Mouse (Mus musculus): ENCODE measurements at regions not wholly inside any gene's neighbourhood (a gene's known extent, or its start where the extent isn't known, plus 50 kb on each side); places are given as distances from the start of the nearest gene placed in this dataset.

DNA sequence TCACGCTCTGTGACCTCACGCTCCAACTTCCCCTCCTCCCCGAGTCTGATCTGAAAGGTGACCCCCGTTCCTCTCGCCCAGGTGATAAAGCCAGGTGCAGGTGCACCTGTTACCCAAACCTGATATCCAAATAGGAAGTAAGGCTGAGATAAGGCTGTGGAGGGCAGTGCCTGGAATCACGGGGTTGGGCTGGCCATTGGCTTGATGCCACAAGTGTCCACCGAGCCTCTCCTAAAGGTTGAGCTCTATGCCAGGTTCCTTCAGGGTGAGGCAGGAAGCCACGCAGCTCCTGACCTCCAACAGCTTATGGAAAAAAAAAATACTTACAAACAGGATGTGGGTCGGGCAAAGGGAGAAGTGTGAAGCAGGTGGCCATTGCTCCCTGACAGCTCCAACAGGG lies 102.0 kb downstream of the Wdr11 start:
- no peak for TF ChIP-seq POLR2A (IDR thresholded peaks at IDR 0.05; ENCODE audit: borderline replicate concordance, extremely low read depth, low read depth, low read length)
- no peak for TF ChIP-seq CTCF (IDR thresholded peaks at IDR 0.05; ENCODE audit: insufficient read depth, low read length)
